8 mouse cellular contexts compared by ENCODE assay signal in the genomic region with DNA sequence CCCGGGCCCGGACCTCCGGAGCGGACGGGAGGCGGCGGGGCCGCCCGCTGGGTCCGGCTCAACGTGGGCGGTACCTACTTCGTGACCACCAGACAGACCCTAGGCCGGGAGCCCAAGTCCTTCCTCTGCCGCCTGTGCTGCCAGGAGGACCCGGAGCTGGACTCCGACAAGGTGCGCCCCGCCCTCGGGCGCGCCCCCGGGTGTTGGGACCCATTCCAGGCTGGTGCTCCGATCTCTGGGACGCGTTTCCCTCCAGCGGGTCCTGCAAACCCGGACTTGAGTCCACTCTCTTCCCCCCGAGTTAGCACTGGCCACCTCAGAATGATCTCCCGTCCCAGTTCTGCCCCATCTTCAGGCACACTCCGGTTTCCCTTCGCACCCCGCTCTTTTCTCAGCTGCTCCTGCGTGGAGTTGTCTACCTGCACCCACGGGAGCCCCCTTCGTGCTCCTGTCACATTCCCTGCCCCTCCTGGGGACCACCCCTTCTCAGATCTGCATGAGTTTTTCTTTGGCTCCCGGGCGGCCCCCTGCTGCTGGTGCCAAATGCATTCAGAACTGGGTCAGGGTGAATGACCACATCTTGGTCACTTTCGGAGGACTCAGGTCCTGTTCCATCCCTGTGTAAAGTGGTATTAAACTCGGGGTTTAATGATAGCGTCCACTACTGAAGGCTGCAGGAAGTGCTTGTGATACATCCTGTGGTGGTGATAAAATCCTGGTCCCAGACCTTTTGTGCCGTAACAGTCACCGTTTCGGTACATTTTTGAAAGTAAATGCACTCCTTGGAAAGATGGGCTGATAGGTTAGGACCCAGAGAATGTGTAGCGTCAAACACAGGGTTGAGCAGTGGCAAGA. TPM values are rescaled to one million over a fixed set of nuclear protein-coding genes. Genes with fewer than 3 reads are reported as not detected.
DNase-seq lines count a peak whose midpoint lies in the region; ATAC-seq and TF ChIP-seq lines count a peak whose summit lies in the region.

No protein-coding gene starts in this region.

- peak overlapping the region; percentile 97 for H3K4me3 ChIP-seq in megakaryocyte, embryonic 14.5 days (replicated peaks)
- H3K4me3 ChIP-seq in embryonic facial prominence, embryonic 10.5 days: peak overlapping the region; percentile 97
- peak overlapping the region; percentile 84 for H3K4me3 ChIP-seq in limb, embryonic 15.5 days
- H3K4me3 ChIP-seq in myocyte: peak overlapping the region; percentile 71
- peak overlapping the region; percentile 90 for H3K4me3 ChIP-seq in testis, adult 2 months (ENCODE audit: control insufficient read depth, low read depth, low read length)

- peak; percentile 70 for DNase-seq in embryonic facial prominence, embryonic 10.5 days (ENCODE audit: low spot score)
- DNase-seq in gastrocnemius, postnatal 36 days: peak; percentile 45 to 56
- peak; percentile 65 for DNase-seq in kidney, adult 11 months

- peaks cover 49% of the 10 kb centered on the region for H3K4me1 ChIP-seq in megakaryocyte, embryonic 14.5 days
- peaks cover 38% of the 10 kb centered on the region for H3K4me1 ChIP-seq in embryonic facial prominence, embryonic 10.5 days
- H3K4me1 ChIP-seq in limb, embryonic 15.5 days: peaks cover 36% of the 10 kb centered on the region
- H3K4me1 ChIP-seq in testis, adult 2 months (ENCODE audit: control insufficient read depth, insufficient read depth, low read length): peaks cover 8% of the 10 kb centered on the region

- H3ac ChIP-seq in myocyte (ENCODE audit: control insufficient read depth, insufficient read length): peak overlapping the region; percentile 78

- no peak for ATAC-seq in megakaryocyte, adult 5-6 weeks (ENCODE audit: poor library complexity, severe bottlenecking)
- ATAC-seq in limb, embryonic 15.5 days (ENCODE audit: insufficient number of reproducible peaks, low FRiP score, low TSS enrichment, low read depth): peak; percentile 57

- peaks cover 49% of the 10 kb centered on the region for H3K36me3 ChIP-seq in megakaryocyte, embryonic 14.5 days (replicated peaks; ENCODE audit: low read length)
- peaks cover 53% of the 10 kb centered on the region for H3K36me3 ChIP-seq in embryonic facial prominence, embryonic 10.5 days (replicated peaks)
- H3K36me3 ChIP-seq in limb, embryonic 15.5 days: peaks cover 41% of the 10 kb centered on the region
- peaks cover 5% of the 10 kb centered on the region for H3K36me3 ChIP-seq in myocyte (ENCODE audit: control insufficient read depth, insufficient read depth)
- H3K36me3 ChIP-seq in testis, adult 2 months (ENCODE audit: control insufficient read depth, insufficient read depth, low read length): peaks cover 3% of the 10 kb centered on the region; the same call in 1 of the 2 replicates

- intact Hi-C loops in gastrocnemius, postnatal 36 days (cut with DNase I): no loop called here

- H3K27ac ChIP-seq in embryonic facial prominence, embryonic 10.5 days (replicated peaks): peak overlapping the region; percentile 97
- peak overlapping the region; percentile 85 for H3K27ac ChIP-seq in limb, embryonic 15.5 days
- H3K27ac ChIP-seq in testis, adult 2 months (ENCODE audit: control insufficient read depth, insufficient read depth, low read depth, low read length): peak overlapping the region; percentile 94

- H3K4me2 ChIP-seq in limb, embryonic 15.5 days: peak overlapping the region; percentile 93
- peak overlapping the region; percentile 98 for H3K4me2 ChIP-seq in myocyte (ENCODE audit: low read depth)

- WGBS in embryonic facial prominence, embryonic 10.5 days: 3% methylated on average over 45 of the region's 45 CpGs
- whole genome bisulfite sequencing in limb, embryonic 15.5 days: under 1% methylated on average over 39 of the region's 45 CpGs

- H3K27me3 ChIP-seq in megakaryocyte, embryonic 14.5 days (replicated peaks): no peaks in the 10 kb centered on the region
- no peaks in the 10 kb centered on the region for H3K27me3 ChIP-seq in embryonic facial prominence, embryonic 10.5 days (replicated peaks; ENCODE audit: low read depth, poor library complexity, severe bottlenecking)
- no peaks in the 10 kb centered on the region for H3K27me3 ChIP-seq in limb, embryonic 15.5 days
- no peaks in the 10 kb centered on the region for H3K27me3 ChIP-seq in myocyte (ENCODE audit: control insufficient read depth, insufficient read depth, insufficient read length)
- H3K27me3 ChIP-seq in testis, adult 2 months (ENCODE audit: control insufficient read depth, insufficient read depth, low read length): no peaks in the 10 kb centered on the region

- peaks cover 33% of the 10 kb centered on the region for H3K79me2 ChIP-seq in myocyte (ENCODE audit: control insufficient read depth, insufficient read depth)

- TF ChIP-seq POLR2A in myocyte (IDR thresholded peaks at IDR 0.05; ENCODE audit: insufficient read length, low read depth): no peak
- no peak for TF ChIP-seq POLR2A in testis, adult 2 months (IDR thresholded peaks at IDR 0.05; ENCODE audit: control insufficient read depth, low read depth, low read length)

- H3K9ac ChIP-seq in limb, embryonic 15.5 days: peak overlapping the region; percentile 91

- no peak for TF ChIP-seq CTCF in testis, adult 2 months (IDR thresholded peaks at IDR 0.05; ENCODE audit: control insufficient read depth, insufficient read depth, insufficient replicate concordance, low read depth, low read length)

- H3K9me3 ChIP-seq in megakaryocyte, embryonic 14.5 days: no peaks in the 10 kb centered on the region
- no peaks in the 10 kb centered on the region for H3K9me3 ChIP-seq in embryonic facial prominence, embryonic 10.5 days
- H3K9me3 ChIP-seq in limb, embryonic 15.5 days: no peaks in the 10 kb centered on the region

TF ChIP-seq in myocyte, 11 proteins besides CTCF, POLR2A, EP300 and RAD21:
- TF ChIP-seq E2F4 (IDR thresholded peaks at IDR 0.05; ENCODE audit: insufficient read depth) (no peak), TCF12 (IDR thresholded peaks at IDR 0.05; ENCODE audit: insufficient read depth, poor library complexity, severe bottlenecking) (no peak)

RNA-seq across cellular contexts. Expression of gene Kctd2, which starts 0.6 kb away (rescaled TPM):
- polyA plus RNA-seq in megakaryocyte, embryonic 14.5 days (2012; ENCODE audit: insufficient read depth, low replicate concordance): 13.7 and 36.5 TPM in 2 replicates
- total RNA-seq in megakaryocyte, adult 5-6 weeks (2015): 19.6 and 21.2 TPM in 2 replicates
- 14.5 and 16.8 TPM in 2 replicates for total RNA-seq in megakaryocyte, adult 5-6 weeks (2017)
- 14.8 and 17.3 TPM in 2 replicates for polyA plus RNA-seq in embryonic facial prominence, embryonic 10.5 days (2016; fragmentation: Nextera tagmentation; extraction: Ambion mirVana)
- total RNA-seq in gastrocnemius, postnatal 36 days (2021): 10 to 100 TPM; 12.7 to 12.9 TPM
- polyA plus RNA-seq in limb, embryonic 15.5 days (2015; fragmentation: Nextera tagmentation; extraction: Ambion mirVana): 9.9 and 15.1 TPM in 2 replicates
- 27.3 TPM for polyA plus RNA-seq in myocyte (2012; fragmentation: generic; extraction: Trizol)
- 11.8 and 13.6 TPM in 2 replicates for polyA plus RNA-seq in testis, adult 2 months (2012; rRNA removed)

RNA-seq across cellular contexts. Expression of gene Atp5h, which starts 0.8 kb away (rescaled TPM):
- 10.1 and 109 TPM in 2 replicates for polyA plus RNA-seq in megakaryocyte, embryonic 14.5 days (2012; ENCODE audit: insufficient read depth, low replicate concordance)
- 740 and 790 TPM in 2 replicates for total RNA-seq in megakaryocyte, adult 5-6 weeks (2015)
- 901 and 1,038 TPM in 2 replicates for total RNA-seq in megakaryocyte, adult 5-6 weeks (2017)
- polyA plus RNA-seq in embryonic facial prominence, embryonic 10.5 days (2016; fragmentation: Nextera tagmentation; extraction: Ambion mirVana): 880 and 890 TPM in 2 replicates
- total RNA-seq in gastrocnemius, postnatal 36 days (2021): 100 to 1,000 TPM; 770 to 834 TPM
- polyA plus RNA-seq in limb, embryonic 15.5 days (2015; fragmentation: Nextera tagmentation; extraction: Ambion mirVana): 766 and 816 TPM in 2 replicates
- polyA plus RNA-seq in myocyte (2012; fragmentation: generic; extraction: Trizol): 693 TPM
- 145 and 166 TPM in 2 replicates for polyA plus RNA-seq in testis, adult 2 months (2012; rRNA removed)

RNA-seq across cellular contexts. Expression of gene Mrpl58, which starts 17.0 kb away (rescaled TPM):
- 67.6 and 78.3 TPM in 2 replicates for polyA plus RNA-seq in megakaryocyte, embryonic 14.5 days (2012; ENCODE audit: insufficient read depth, low replicate concordance)
- 122 and 124 TPM in 2 replicates for total RNA-seq in megakaryocyte, adult 5-6 weeks (2015)
- 86.9 and 95.9 TPM in 2 replicates for total RNA-seq in megakaryocyte, adult 5-6 weeks (2017)
- polyA plus RNA-seq in embryonic facial prominence, embryonic 10.5 days (2016; fragmentation: Nextera tagmentation; extraction: Ambion mirVana): 221 and 228 TPM in 2 replicates
- total RNA-seq in gastrocnemius, postnatal 36 days (2021): 10 to 100 TPM; 86.7 to 98.5 TPM
- polyA plus RNA-seq in limb, embryonic 15.5 days (2015; fragmentation: Nextera tagmentation; extraction: Ambion mirVana): 141 and 142 TPM in 2 replicates
- 201 TPM for polyA plus RNA-seq in myocyte (2012; fragmentation: generic; extraction: Trizol)
- 13.9 and 18.0 TPM in 2 replicates for polyA plus RNA-seq in testis, adult 2 months (2012; rRNA removed)

RNA-seq across cellular contexts. Expression of gene Trim80, which starts 19.8 kb away (rescaled TPM):
- polyA plus RNA-seq in megakaryocyte, embryonic 14.5 days (2012; ENCODE audit: insufficient read depth, low replicate concordance): not detected in 2 replicates
- total RNA-seq in megakaryocyte, adult 5-6 weeks (2015): not detected in 2 replicates
- not detected in 2 replicates for total RNA-seq in megakaryocyte, adult 5-6 weeks (2017)
- 0.15 TPM in 1 of 2 replicates, not detected in the other for polyA plus RNA-seq in embryonic facial prominence, embryonic 10.5 days (2016; fragmentation: Nextera tagmentation; extraction: Ambion mirVana)
- total RNA-seq in gastrocnemius, postnatal 36 days (2021): not detected
- not detected in 2 replicates for polyA plus RNA-seq in limb, embryonic 15.5 days (2015; fragmentation: Nextera tagmentation; extraction: Ambion mirVana)
- polyA plus RNA-seq in myocyte (2012; fragmentation: generic; extraction: Trizol): not detected
- 307 and 344 TPM in 2 replicates for polyA plus RNA-seq in testis, adult 2 months (2012; rRNA removed)

RNA-seq across cellular contexts. Expression of gene Cdr2l, which starts 38.8 kb away (rescaled TPM):
- not detected in 2 replicates for polyA plus RNA-seq in megakaryocyte, embryonic 14.5 days (2012; ENCODE audit: insufficient read depth, low replicate concordance)
- total RNA-seq in megakaryocyte, adult 5-6 weeks (2015): 0.21 and 0.58 TPM in 2 replicates
- total RNA-seq in megakaryocyte, adult 5-6 weeks (2017): 0.24 and 0.59 TPM in 2 replicates
- polyA plus RNA-seq in embryonic facial prominence, embryonic 10.5 days (2016; fragmentation: Nextera tagmentation; extraction: Ambion mirVana): 15.6 and 16.4 TPM in 2 replicates
- 1 to 10 TPM; 2.1 to 2.6 TPM for total RNA-seq in gastrocnemius, postnatal 36 days (2021)
- polyA plus RNA-seq in limb, embryonic 15.5 days (2015; fragmentation: Nextera tagmentation; extraction: Ambion mirVana): 9.2 and 10.8 TPM in 2 replicates
- 52.8 TPM for polyA plus RNA-seq in myocyte (2012; fragmentation: generic; extraction: Trizol)
- polyA plus RNA-seq in testis, adult 2 months (2012; rRNA removed): 5.2 TPM in 2 replicates
